Mouse (Mus musculus) intestine, postnatal 0 days (tissue): ENCODE measurements around the gene Ptprj. TPM values are rescaled to one million over a fixed set of nuclear protein-coding genes. Genes with fewer than 3 reads are reported as not detected.

Source experiments
- ATAC-seq: fragments of 200-750 bp; cut with Nextera tagmentation; 2 replicates; pipeline ENCODE4 v1.8.0; 2017; ENCODE audit warnings: mild to moderate bottlenecking, moderate TSS enrichment, moderate library complexity
- H3K27ac ChIP-seq: fragments of 300-500 bp; sonication (generic); 2 replicates; pipeline ENCODE4 v1.5.1; 2014; ENCODE audit warnings: mild to moderate bottlenecking, low read depth, low read length, moderate library complexity
- H3K27me3 ChIP-seq: fragments of 300-500 bp; sonication (generic); replicated peaks from 2 replicates; pipeline ENCODE4 v1.6.1; 2014; ENCODE audit warnings: low read length, mixed read lengths; ENCODE audit not compliant: control insufficient read depth, insufficient read depth
- H3K36me3 ChIP-seq: fragments of 300-500 bp; sonication (generic); 2 replicates; pipeline ENCODE4 v1.6.1; 2014; ENCODE audit warnings: mild to moderate bottlenecking, moderate library complexity; ENCODE audit not compliant: control insufficient read depth, insufficient read depth
- H3K4me1 ChIP-seq: fragments of 300-500 bp; sonication (generic); replicated peaks from 2 replicates; pipeline ENCODE4 v1.6.1; 2014; ENCODE audit warnings: antibody characterized with exemption, low read length, mixed read lengths; ENCODE audit not compliant: control insufficient read depth, insufficient read depth
- H3K4me2 ChIP-seq: fragments of 300-500 bp; sonication (generic); replicated peaks from 2 replicates; pipeline ENCODE4 v1.6.1; 2014; ENCODE audit warnings: low read depth, mild to moderate bottlenecking, moderate library complexity
- H3K4me3 ChIP-seq: fragments of 300-500 bp; sonication (generic); 2 replicates; pipeline ENCODE4 v1.5.1; 2014; ENCODE audit warnings: low read depth, low read length
- H3K9ac ChIP-seq: fragments of 300-500 bp; sonication (generic); 2 replicates; pipeline ENCODE4 v1.6.1; 2014; ENCODE audit warnings: mild to moderate bottlenecking, low read depth, low read length
- H3K9me3 ChIP-seq: fragments of 300-500 bp; sonication (generic); 2 replicates; pipeline ENCODE4 v1.6.1; 2016; ENCODE audit warnings: mixed run types; ENCODE audit not compliant: control insufficient read depth
- CTCF ChIP-seq: sonication (generic); IDR thresholded peaks from 2 replicates; pipeline ENCODE4 v1.5.1; 2016; ENCODE audit warnings: low read depth, mild to moderate bottlenecking, control low read depth, antibody characterized with exemption, moderate library complexity
- WGBS: fragments of 180-500 bp; shearing (Covaris S2); extraction: QIAGEN DNeasy Blood & Tissue Kit; methylation state at CpG from one replicate; pipeline ENCODE4 v1.1.7; 2014; 5-methylcytosine and 5-hydroxymethylcytosine counted together
- polyA plus RNA-seq: library from polyadenylated mRNA; unstranded; fragments of >200 nt; fragmentation: Nextera tagmentation; extraction: Ambion mirVana; gene quantifications from 2 replicates; pipeline ENCODE4 v1.2.1, GENCODE M21; 2015

Gene Ptprj
- polyA plus RNA-seq, 1 experiment from 2014 or later, result 3.5 TPM

DNA sequence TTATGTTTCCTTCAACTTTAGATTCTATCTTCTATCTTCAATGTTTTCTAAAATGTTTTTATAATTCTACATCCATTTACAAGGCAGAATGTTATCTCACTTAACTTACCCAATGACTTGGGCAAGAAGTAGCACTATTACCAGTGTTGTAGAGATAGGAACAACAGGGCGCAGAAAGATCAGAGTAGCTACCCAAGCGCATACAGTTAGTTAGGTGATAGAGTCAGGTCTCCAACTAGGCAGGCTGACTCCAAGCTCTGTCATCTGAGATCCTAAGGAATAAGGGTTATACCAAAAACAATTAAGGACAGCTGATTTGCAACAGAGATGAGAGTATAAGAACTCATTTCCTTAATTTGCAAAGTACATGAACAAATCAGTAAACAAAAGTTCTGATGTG lies 9.6 kb downstream of the Ptprj start:
- H3K4me1 ChIP-seq, result 0 out of 2 replicates have a peak, but pooled peaks cover 4% of the 10 kb centered on the region
- no peak for TF ChIP-seq CTCF
- no peaks in the 10 kb centered on the region for H3K9me3 ChIP-seq
- no peak for ATAC-seq
- no peak overlapping the region for H3K4me3 ChIP-seq
- H3K4me2 ChIP-seq, result no peak overlapping the region
- WGBS, result 89% methylated on average over 2 of the region's 2 CpGs
- no peak overlapping the region for H3K9ac ChIP-seq
- no peaks in the 10 kb centered on the region for H3K36me3 ChIP-seq
- no peak overlapping the region for H3K27ac ChIP-seq
- H3K27me3 ChIP-seq, result no peaks in the 10 kb centered on the region

DNA sequence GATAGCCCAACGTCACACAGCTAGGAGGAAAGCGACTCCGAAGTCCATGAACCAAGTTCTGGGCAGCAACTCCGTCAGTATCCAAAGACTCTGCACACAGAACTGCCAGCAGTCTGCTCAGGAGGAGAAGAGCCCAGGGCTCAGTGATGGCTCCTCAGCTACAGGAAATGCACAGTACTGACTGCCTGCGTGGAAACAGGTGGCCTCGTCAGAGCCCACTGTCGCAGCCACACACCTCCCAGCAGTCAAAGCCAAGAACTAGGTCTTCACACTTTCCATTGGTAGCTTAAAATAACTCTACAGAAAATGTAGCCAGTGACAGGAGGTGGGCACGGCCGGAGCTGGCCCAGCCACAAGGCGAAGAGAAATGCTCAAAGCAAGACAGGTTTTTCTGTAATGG lies 10.2 kb downstream of the Ptprj start:
- 86% methylated on average over 10 of the region's 10 CpGs for WGBS
- no peak for ATAC-seq
- H3K9me3 ChIP-seq, result no peaks in the 10 kb centered on the region
- H3K27me3 ChIP-seq, result no peaks in the 10 kb centered on the region
- no peak overlapping the region for H3K27ac ChIP-seq
- no peak overlapping the region for H3K9ac ChIP-seq
- H3K4me2 ChIP-seq, result no peak overlapping the region
- 0 out of 2 replicates have a peak, but pooled peaks cover 4% of the 10 kb centered on the region for H3K4me1 ChIP-seq
- TF ChIP-seq CTCF, result no peak
- H3K4me3 ChIP-seq, result no peak overlapping the region
- no peaks in the 10 kb centered on the region for H3K36me3 ChIP-seq

DNA sequence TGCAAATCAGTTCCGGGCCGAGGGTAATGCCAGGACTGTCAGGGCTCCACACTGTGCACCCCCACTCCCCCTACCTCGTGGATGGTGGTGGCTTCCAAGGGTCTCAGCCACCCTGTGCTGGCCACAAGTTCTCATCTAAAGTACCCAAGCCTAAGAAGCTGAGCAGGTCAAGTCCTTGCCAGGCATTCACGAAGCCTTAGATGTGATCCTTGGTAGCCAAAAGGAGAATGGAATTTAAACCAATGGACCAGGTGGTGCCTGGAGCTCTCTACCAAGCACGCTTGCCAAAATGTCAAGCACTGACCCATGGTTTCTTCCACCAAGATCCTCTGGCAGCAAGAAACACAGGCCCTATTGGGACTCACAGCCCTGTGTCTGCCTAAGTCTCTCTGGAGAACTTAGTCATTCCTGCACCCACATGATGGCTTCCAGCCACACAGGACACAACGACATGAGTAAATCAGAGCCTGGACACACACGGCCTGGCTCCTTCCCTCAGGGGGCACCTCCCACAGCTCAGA lies 11.4 kb downstream of the Ptprj start:
- Histone ChIP-seq H3K4me3 (no peak overlapping the region), H3K27ac (no peak overlapping the region), H3K4me1 (0 out of 2 replicates have a peak, but pooled peaks cover 6% of the 10 kb centered on the region), H3K9me3 (no peaks in the 10 kb centered on the region), H3K4me2 (no peak overlapping the region), H3K9ac (no peak overlapping the region), H3K27me3 (no peaks in the 10 kb centered on the region), H3K36me3 (no peaks in the 10 kb centered on the region)
- no peak for TF ChIP-seq CTCF
- no peak for ATAC-seq
- WGBS, result 87% methylated on average over 7 of the region's 7 CpGs

DNA sequence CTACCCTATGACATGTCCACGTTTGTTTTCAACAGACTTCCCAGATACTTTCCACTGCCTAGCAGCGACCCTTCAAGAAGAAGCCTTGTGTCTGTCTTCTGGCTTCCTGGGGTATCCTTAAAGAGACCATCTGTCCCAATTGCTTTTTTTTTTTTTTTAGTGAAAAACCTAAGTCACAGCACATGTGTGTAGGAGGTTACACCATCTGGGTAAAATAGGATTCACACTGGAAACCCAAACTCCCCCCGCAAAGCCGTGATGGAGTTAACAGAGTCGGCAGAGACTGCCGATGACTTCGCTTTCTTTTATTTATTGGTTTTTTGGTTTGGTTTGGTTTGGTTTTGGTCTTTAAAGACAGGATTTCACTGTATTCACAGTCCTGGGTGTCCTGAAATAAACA lies 12.4 kb downstream of the Ptprj start:
- Histone ChIP-seq H3K9ac (no peak overlapping the region), H3K4me1 (0 out of 2 replicates have a peak, but pooled peaks cover 6% of the 10 kb centered on the region), H3K27ac (no peak overlapping the region), H3K27me3 (no peaks in the 10 kb centered on the region), H3K4me3 (no peak overlapping the region), H3K4me2 (no peak overlapping the region), H3K9me3 (no peaks in the 10 kb centered on the region), H3K36me3 (no peaks in the 10 kb centered on the region)
- 87% methylated on average over 7 of the region's 7 CpGs for WGBS
- no peak for ATAC-seq
- no peak for TF ChIP-seq CTCF

DNA sequence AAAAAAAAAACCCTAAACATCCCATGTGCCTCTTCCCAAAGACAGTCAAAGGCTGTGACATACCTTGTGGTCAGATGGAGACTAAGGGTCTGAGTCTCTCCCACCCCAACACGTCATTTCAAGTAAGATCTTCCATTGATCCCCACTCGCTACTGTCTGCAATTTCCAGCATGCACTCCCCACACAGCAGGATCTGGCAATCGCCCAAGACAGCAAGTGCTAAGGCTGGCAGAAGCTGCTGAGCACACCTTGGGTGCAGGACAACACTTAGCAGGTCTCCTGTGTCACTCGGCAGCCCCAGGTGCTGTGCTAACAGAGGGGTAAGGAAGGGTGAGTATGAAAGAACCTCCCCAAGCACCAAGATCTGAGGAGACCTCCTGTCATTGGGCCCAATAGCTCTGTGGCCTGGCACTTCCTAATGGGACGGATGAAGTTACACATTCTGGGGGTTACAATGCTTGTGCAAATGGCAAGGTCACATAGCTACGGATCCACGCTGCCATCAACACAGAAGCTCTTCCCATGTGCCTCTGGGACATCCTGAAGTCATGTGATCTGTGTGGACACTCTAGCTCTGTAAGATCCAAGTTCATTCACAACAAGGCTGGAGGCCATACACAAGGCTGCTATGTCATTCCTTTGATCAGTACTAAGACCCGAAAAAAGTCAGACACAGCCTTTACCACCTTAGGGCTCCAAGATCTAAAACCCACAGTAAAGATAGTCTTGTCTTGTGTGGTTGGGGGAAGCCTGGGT lies 13.5 kb downstream of the Ptprj start:
- WGBS, result 77% methylated on average over 8 of the region's 8 CpGs
- Histone ChIP-seq H3K4me1 (0 out of 2 replicates have a peak, but pooled peaks cover 6% of the 10 kb centered on the region), H3K4me2 (no peak overlapping the region), H3K9ac (no peak overlapping the region), H3K27ac (no peak overlapping the region), H3K27me3 (no peaks in the 10 kb centered on the region), H3K4me3 (no peak overlapping the region), H3K36me3 (no peaks in the 10 kb centered on the region), H3K9me3 (no peaks in the 10 kb centered on the region)
- no peak for ATAC-seq
- TF ChIP-seq CTCF, result no peak

DNA sequence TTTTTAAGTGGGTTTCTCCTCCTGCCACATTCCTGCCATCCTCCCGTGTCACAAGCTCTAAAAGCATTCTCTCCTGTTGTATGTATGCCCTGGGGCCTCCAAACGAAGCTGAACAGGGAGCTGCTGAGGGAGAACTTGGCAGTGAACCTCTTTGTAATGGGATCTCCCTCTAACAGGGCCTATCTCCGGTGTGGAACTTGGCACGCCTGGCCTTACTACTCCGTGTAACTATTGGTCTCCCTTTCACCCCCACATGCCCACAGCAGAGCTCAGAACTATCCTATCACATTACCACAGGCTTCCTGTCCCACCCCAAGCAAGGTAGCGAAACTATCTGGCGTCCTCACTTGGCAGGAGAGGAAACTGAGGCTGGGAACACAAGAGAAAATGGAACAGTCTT lies 14.4 kb downstream of the Ptprj start:
- Histone ChIP-seq H3K4me2 (no peak overlapping the region), H3K27me3 (no peaks in the 10 kb centered on the region), H3K4me1 (0 out of 2 replicates have a peak, but pooled peaks cover 9% of the 10 kb centered on the region), H3K9me3 (no peaks in the 10 kb centered on the region), H3K4me3 (no peak overlapping the region), H3K9ac (no peak overlapping the region), H3K36me3 (no peaks in the 10 kb centered on the region), H3K27ac (peak overlapping the region; percentile 72)
- no peak for ATAC-seq
- WGBS, result 63% methylated on average over 7 of the region's 7 CpGs
- no peak for TF ChIP-seq CTCF
